Mouse (Mus musculus) retina, adult 2 months (tissue): ENCODE measurements around the gene Ubd.
"Not testable (repeated sequence)": the region's sequence is repeated elsewhere in the genome, so short reads cannot be mapped to it uniquely, and the experiment has no call there.

Experiments
- DNase-seq: peaks from one replicate; pipeline ENCODE4 v3.0.0-alpha.2; 2012; ENCODE audit warnings: low read depth, low spot score

Ubd gene

DNA sequence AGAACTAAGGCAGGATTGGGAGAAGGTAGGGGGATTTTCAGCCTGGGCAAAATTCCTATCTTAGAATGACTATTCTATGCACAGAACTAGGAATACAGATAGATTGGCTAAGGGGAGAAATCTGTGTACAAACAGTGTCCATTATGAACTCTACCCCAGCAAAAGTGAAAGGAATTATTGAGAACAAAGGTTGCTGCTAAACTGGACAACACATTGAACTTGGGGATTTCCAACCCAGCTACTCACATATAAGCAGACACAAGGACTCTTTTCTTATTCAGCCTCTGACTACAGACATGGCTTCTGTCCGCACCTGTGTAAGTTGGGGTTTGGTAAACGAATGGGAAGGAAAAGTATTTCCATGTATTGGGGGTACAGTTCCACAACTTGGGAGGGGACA lies at the start of gene Ubd:
TSS of gene Ubd (plus strand) at position 237 of the 400 bp plus-strand sequence.
- no peak for DNase-seq

GRCm38 (mm10) chr17:37161394-37161793 lies 32.3 kb upstream of the Ubd start, which contains the start of gene Olfr93:
Gene Olfr93, minus strand, starts transcription at chr17:37161494.
- DNase-seq = no peak

GRCm38 (mm10) chr17:37185474-37185873 lies 8.2 kb upstream of the Ubd start:
- no peak for DNase-seq

DNA sequence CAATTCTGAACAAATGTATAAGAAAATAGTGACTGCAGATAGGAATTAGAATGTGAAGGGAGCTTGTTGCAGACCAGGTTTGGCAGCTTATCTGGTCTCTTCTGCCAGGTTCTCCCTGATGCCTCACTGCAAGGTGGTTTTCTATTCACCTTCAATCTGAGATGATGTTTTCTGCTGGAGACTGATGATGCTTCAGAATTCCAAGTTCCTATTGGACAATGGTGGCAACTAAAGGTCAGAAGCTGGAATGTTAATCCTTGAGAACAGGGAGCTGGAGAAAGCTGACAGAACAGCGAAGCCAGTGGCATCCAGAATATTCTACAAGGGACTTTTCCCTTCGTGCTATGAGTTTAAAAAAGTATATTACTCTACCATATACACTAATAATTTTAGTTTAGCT lies 3.0 kb upstream of the Ubd start:
- peak; percentile 18 for DNase-seq

- DNase-seq = no peak
Measured at GRCm38 (mm10) chr17:37193032-37193431, 660 bp upstream of the Ubd start.

- no peak for DNase-seq
Measured at GRCm38 (mm10) chr17:37194782-37195181, 1.1 kb downstream of the Ubd start.

DNA sequence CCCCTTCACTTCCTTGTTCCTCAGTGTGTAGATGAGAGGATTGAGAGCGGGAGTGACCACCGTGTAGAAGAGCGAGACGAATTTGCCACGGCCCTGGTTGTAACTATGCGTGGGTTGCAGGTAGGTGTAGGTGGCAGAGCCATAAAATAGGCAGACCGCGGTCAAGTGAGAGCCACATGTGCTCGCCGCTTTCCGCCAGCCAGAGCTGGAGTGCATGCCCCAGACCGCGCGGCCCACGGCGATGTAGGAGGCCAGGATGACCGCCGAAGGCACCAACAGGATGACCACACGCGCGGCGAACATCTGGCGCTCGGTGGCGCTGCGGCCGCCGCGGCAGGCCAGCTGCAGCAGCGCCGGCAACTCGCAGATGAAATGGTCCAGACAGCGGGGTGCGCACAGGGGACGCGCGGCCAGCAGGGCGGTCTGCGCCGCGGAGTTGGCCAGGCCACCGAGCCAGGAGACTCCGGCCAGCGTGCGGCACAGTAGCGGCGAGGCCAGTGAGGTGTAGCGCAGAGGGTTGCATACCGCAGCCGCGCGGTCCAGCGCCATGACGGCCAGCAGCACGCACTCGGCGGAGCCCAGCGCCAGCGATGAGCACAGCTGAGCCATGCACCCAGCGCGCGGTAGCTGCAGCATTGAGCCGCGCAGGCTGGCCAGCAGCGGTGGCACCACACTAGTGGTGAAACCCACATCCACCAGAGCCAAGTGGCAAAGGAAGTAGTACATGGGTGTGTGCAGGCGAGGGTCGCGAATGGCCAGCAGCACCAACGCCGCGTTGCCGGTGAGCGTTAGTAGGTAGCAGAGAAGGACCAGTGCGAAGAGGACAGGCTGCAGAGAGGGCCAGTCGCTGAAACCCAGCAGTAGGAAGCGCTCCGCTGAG lies 3.4 kb downstream of the Ubd start:
- no peak for DNase-seq

GRCm38 (mm10) chr17:37200894-37201293 lies 7.2 kb downstream of the Ubd start, which contains the start of gene Olfr94:
Gene Olfr94, minus strand, starts transcription at chr17:37200994.
- DNase-seq = no peak

GRCm38 (mm10) chr17:37203206-37203916 lies 9.7 kb downstream of the Ubd start:
- peak; percentile 44 for DNase-seq

GRCm38 (mm10) chr17:37203917-37204236 lies 10.2 kb downstream of the Ubd start:
- no peak for DNase-seq

GRCm38 (mm10) chr17:37210884-37211768 lies 17.4 kb downstream of the Ubd start:
- no peak for DNase-seq

GRCm38 (mm10) chr17:37213018-37213417 lies 19.3 kb downstream of the Ubd start, which contains the start of gene Olfr95:
Gene Olfr95, minus strand, starts transcription at chr17:37213118.
- no peak for DNase-seq

DNA sequence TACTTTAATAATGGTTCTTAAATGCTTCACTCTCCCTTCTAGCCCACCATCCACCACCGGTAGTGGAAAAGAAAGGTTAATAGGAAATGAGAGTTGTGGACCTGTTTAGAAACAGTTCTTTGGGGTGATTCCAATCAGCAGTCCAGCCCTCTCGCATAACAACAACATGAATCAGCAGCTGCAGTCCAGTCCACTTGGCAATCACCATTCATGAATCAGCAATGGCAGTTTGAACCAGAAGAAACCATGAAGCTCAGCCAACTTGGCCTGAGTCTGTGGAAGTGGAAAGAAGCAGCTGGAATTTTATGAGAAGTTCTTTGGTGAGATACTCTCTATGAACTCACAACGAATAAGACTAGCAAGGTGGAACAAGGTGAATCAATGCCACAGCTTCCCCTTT lies 24.8 kb downstream of the Ubd start:
- no peak for DNase-seq

- no peak for DNase-seq
Measured at GRCm38 (mm10) chr17:37219846-37220245, 26.2 kb downstream of the Ubd start, which contains the start of gene Olfr96. Gene Olfr96, plus strand, starts transcription at chr17:37220146.

DNA sequence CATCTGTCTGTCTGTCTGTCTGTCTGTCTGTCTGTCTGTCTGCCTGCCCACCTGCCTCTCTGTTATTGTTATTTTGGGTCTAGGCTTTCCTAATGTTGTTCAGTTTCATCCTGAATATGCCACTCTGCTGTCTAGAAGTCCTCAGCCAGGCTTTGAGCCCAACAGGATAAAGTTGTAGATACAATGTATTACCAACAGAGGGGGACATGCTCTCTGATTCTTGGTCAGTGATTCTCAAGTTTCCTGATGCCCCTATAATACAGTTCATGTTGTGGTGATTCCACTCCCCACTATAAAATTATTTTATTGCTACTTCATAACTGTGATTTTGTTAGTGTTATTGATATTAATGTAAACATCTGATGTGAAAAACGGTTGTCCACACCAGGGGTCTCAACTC lies 28.2 kb downstream of the Ubd start:
- no peak for DNase-seq

DNA sequence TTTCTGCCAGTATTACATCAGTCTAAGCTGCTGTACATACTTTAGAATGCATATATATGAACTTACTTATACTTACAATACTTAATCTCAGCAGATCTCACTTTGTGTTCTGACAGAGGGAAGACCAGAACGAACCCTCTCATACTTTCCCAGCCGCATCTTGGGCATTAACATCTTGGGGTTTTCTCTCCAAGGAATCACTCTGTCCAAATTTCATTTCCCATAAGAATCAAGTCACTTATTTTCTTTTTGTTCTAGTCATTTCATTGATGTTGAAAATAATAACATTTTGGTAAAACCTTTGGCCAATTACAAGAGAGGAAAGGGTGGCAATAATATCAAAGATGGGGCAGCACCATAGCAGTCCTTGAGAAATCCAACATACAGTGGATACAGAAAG lies 43.5 kb downstream of the Ubd start, which contains the start of gene Olfr97:
TSS of gene Olfr97 (minus strand) at position 101 of the 400 bp plus-strand sequence.
- DNase-seq = not testable (repeated sequence)

DNA sequence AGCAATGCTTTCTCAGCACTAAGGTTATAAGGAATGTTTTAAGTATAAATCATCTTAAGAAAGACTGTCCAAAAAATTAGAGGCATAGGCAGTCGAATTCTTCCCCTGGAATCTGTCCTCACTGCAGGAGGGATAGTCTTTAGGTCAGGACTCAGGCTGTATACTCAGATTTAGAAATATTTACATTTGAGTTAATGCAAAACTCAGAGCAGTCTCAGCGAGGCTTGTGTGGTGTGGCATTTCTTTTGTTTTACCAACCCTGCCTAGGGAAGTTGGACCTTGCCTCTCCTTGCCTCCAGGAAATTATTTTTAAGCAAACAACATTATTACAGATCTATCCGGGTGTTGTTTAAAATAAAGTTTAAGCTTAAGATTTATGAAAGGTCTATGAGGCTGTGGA lies 48.5 kb downstream of the Ubd start:
- no peak for DNase-seq
